Mouse (Mus musculus) ES-CJ7 (cell line): ENCODE data around the gene Tex52.

ENCODE experiments used
- DNase-seq: peaks from one replicate; pipeline ENCODE4 v3.0.0; 2011; ENCODE audit warnings: low read depth, low spot score

Gene Tex52

DNA sequence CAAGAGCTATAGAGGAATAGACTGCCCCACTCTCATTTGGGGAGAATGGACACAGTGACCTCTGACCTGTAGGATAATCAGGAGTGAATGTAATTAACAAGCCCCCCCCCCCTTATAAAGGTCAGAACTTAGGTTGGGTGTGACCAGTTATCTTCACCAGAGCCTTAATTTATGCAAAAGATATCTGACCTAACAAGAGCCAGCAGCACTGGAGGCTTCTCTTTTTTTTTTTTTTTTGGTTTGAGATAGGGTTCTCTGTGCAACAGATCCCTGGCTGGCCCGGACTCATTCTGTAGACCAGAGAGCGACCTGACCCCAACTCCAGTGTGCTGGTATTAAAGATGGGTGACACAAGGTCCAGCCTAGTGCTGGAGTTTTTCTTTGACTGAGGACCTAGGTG lies 54.0 kb downstream of the Tex52 start:
- DNase-seq, result no peak

- no peak for DNase-seq
Measured at GRCm38 (mm10) chr6:128429826-128430225, 54.6 kb downstream of the Tex52 start.

- no peak for DNase-seq
Measured at GRCm38 (mm10) chr6:128432356-128432915, 57.2 kb downstream of the Tex52 start.

GRCm38 (mm10) chr6:128433566-128433965 lies 58.3 kb downstream of the Tex52 start:
- DNase-seq, result no peak
